In the genomic region with DNA sequence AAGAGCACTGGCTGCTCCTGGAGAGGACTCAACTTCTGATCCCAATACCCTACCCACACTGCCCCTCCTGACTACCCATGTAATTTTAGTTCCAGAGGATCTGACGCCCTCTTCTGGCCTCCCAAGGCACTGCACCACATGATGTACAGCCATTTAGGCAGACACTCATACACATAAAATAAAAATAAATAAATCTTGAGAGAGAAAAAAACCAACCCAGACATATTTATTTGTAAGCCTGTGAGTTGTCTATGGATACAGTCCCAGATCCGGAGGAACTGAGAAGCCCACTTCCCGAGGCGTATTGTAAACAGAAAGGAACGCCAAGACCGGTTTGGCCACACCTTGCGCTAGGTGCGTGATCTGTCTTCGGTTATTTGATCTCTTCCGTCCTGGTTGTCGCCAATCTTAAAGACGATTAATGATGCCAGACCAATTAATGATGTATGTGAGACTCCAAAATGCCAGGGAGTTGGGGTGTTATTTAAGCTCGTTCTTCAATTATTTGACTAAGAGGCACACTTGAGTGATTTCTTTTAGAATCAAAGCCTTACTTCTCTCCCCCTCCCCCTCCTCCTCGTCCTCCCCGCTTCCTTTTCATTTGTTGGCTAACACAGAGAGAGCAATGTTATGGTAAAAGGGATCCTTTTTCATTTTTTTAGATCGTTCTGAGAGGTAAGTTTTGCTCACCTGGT, we compare ENCODE assay signal across 8 mouse cellular contexts.
DNase-seq lines count a peak whose midpoint lies in the region; ATAC-seq and TF ChIP-seq lines count a peak whose summit lies in the region.

No protein-coding gene starts in this region.

- H3K27me3 ChIP-seq in Patski: no peaks in the 10 kb centered on the region
- no peaks in the 10 kb centered on the region for H3K27me3 ChIP-seq in heart, postnatal 0 days (ENCODE audit: control insufficient read depth, insufficient read depth, low read length)

- DNase-seq in embryo, embryonic 10 days (ENCODE audit: low spot score): peak; percentile 62
- no peak for DNase-seq in embryo, embryonic 11 days
- DNase-seq in Patski (ENCODE audit: low read depth, low spot score): no peak
- no peak for DNase-seq in heart, postnatal 0 days (ENCODE audit: low spot score)
- DNase-seq in liver: peak; percentile 36
- DNase-seq in naive thymus-derived CD4-positive, alpha-beta T cell, adult 2 months (ENCODE audit: low read depth): peak; percentile 71
- DNase-seq in adrenal gland, postnatal 10 days: no peak
- no peak for DNase-seq in Muller cell, postnatal 12 days (ENCODE audit: inconsistent ontology term)

- ATAC-seq in Patski: no peak
- no peak for ATAC-seq in heart, postnatal 0 days (ENCODE audit: insufficient read depth, low read depth)

- POLR2A ChIA-PET in Patski (lab: Charles Lee): no interaction called here

- 0 out of 2 replicates have a peak, but pooled peaks cover 7% of the 10 kb centered on the region for H3K4me1 ChIP-seq in heart, postnatal 0 days (ENCODE audit: control insufficient read depth, insufficient read depth)

- TF ChIP-seq EP300 in heart, postnatal 0 days (IDR thresholded peaks at IDR 0.05; ENCODE audit: low read depth): no peak

- peak overlapping the region; percentile 42 for H3K4me3 ChIP-seq in heart, postnatal 0 days (ENCODE audit: low read depth, low read length)

- H3K4me2 ChIP-seq in heart, postnatal 0 days (ENCODE audit: low read depth, low read length): peak overlapping the region; percentile 66

- peak overlapping the region; percentile 72 for H3K27ac ChIP-seq in heart, postnatal 0 days (ENCODE audit: low read depth)

- H3K36me3 ChIP-seq in heart, postnatal 0 days (replicated peaks; ENCODE audit: control insufficient read depth, insufficient read depth, low read length): no peaks in the 10 kb centered on the region

- peak; percentile 59 for TF ChIP-seq CTCF in Patski (IDR thresholded peaks at IDR 0.05)
- peak; percentile 40 for TF ChIP-seq CTCF in heart, postnatal 0 days (IDR thresholded peaks at IDR 0.05; ENCODE audit: low read depth)

- in situ Hi-C loops in Patski (cut with MboI; ENCODE audit: low pct_unique_long_range_greater_than_20kb): no loop called here

- CTCF ChIA-PET in Patski (lab: Charles Lee): no interaction called here

- no peaks in the 10 kb centered on the region for H3K9me3 ChIP-seq in heart, postnatal 0 days (replicated peaks; ENCODE audit: control insufficient read depth, low read length)

- 21% methylated on average over 16 of the region's 16 CpGs for WGBS in heart, postnatal 0 days

- peak overlapping the region; percentile 42; the same call in 1 of the 2 replicates for H3K9ac ChIP-seq in heart, postnatal 0 days (replicated peaks; ENCODE audit: low read depth, low read length)

Comparison
In these comparisons a context has a peak if more than half of its experiments do, and no peak if none do; other contexts are left out.
1. DNase-seq: peak in embryo, embryonic 10 days (single experiment), liver (single experiment) and naive thymus-derived CD4-positive, alpha-beta T cell, adult 2 months (single experiment); none in embryo, embryonic 11 days (single experiment), Patski (single experiment), heart, postnatal 0 days (single experiment), adrenal gland, postnatal 10 days (single experiment) and Muller cell, postnatal 12 days (single experiment).